Mouse (Mus musculus) liver, adult 2 months (tissue): ENCODE measurements at regions not wholly inside any gene's neighbourhood (a gene's known extent, or its start where the extent isn't known, plus 50 kb on each side); places are given as distances from the start of the nearest gene placed in this dataset.

Source experiments
- DNase-seq: peaks from one replicate; pipeline ENCODE4 v3.0.0-alpha.2; 2011; ENCODE audit warnings: low read depth, low spot score; ENCODE audit errors: extremely low read depth
- H3K27ac ChIP-seq: fragments of 200-500 bp; replicated peaks from 2 replicates; pipeline ENCODE4 v1.5.1; 2012; ENCODE audit warnings: low read depth, mild to moderate bottlenecking, control low read depth, inconsistent platforms, low read length; ENCODE audit not compliant: insufficient read depth
- H3K27me3 ChIP-seq: fragments of 200-500 bp; 2 replicates; pipeline ENCODE4 v1.6.1; 2012; ENCODE audit warnings: mild to moderate bottlenecking, moderate library complexity, low read length, inconsistent platforms; ENCODE audit not compliant: control insufficient read depth, insufficient read depth
- H3K36me3 ChIP-seq: fragments of 200-500 bp; 2 replicates; pipeline ENCODE4 v1.6.1; 2012; ENCODE audit warnings: low read length, inconsistent platforms; ENCODE audit not compliant: control insufficient read depth, insufficient read depth
- H3K4me1 ChIP-seq: fragments of 200-500 bp; 2 replicates; pipeline ENCODE4 v1.6.1; 2011; ENCODE audit warnings: low read length; ENCODE audit not compliant: control insufficient read depth, insufficient read depth
- H3K4me3 ChIP-seq: fragments of 200-500 bp; 2 replicates; pipeline ENCODE4 v1.5.1; 2011; ENCODE audit warnings: low read depth, mild to moderate bottlenecking, control low read depth, low read length, moderate library complexity; ENCODE audit not compliant: insufficient read depth
- H3K79me2 ChIP-seq: fragments of 200-500 bp; 2 replicates; pipeline ENCODE4 v1.6.1; 2012; ENCODE audit warnings: inconsistent platforms, mild to moderate bottlenecking, low read length, moderate library complexity; ENCODE audit not compliant: control insufficient read depth, insufficient read depth
- H3K9ac ChIP-seq: fragments of 200-500 bp; 2 replicates; pipeline ENCODE4 v1.6.1; 2012; ENCODE audit warnings: low read depth, mild to moderate bottlenecking, control low read depth, inconsistent platforms, low read length
- CTCF ChIP-seq: fragments of 200-500 bp; IDR thresholded peaks from 2 replicates; pipeline ENCODE4 v1.5.1; 2011; ENCODE audit warnings: low read depth, low read length, control low read depth
- POLR2A ChIP-seq: fragments of 200-500 bp; IDR thresholded peaks from 2 replicates; pipeline ENCODE4 v1.6.1; 2011; ENCODE audit warnings: low read length, control low read depth; ENCODE audit not compliant: insufficient read depth; ENCODE audit errors: extremely low read depth
- WGBS: fragments of 180-500 bp; shearing (Covaris S2); methylation state at CpG from one replicate; pipeline ENCODE4 v1.1.7; 2018; 5-methylcytosine and 5-hydroxymethylcytosine counted together

DNA sequence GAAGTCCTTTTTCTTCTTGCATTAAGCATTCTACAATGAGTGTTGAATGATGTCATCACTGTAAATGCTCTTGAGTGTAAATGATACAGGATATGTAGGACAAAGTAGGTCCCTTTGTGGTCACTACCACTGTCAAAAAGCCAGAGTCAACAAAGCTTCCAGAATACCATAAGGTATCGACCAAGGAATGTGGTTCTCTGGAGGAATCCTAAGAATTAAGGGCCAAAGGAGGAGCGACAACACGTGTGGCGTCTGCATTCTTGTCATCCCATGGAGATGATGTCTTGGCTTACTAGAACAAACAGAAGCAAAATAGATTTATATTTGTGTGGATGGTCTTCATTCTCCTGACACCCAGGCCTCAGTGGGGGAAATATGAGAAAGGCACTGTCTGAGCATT lies 161.4 kb upstream of the D16Ertd472e start:
- Histone ChIP-seq H3K27ac (no peak overlapping the region), H3K9ac (no peak overlapping the region), H3K79me2 (no peaks in the 10 kb centered on the region), H3K36me3 (no peaks in the 10 kb centered on the region), H3K27me3 (no peaks in the 10 kb centered on the region), H3K4me3 (no peak overlapping the region), H3K4me1 (no peaks in the 10 kb centered on the region)
- WGBS, result 55% methylated on average over 4 of the region's 4 CpGs
- no peak for DNase-seq
- TF ChIP-seq CTCF (no peak), POLR2A (no peak)

DNA sequence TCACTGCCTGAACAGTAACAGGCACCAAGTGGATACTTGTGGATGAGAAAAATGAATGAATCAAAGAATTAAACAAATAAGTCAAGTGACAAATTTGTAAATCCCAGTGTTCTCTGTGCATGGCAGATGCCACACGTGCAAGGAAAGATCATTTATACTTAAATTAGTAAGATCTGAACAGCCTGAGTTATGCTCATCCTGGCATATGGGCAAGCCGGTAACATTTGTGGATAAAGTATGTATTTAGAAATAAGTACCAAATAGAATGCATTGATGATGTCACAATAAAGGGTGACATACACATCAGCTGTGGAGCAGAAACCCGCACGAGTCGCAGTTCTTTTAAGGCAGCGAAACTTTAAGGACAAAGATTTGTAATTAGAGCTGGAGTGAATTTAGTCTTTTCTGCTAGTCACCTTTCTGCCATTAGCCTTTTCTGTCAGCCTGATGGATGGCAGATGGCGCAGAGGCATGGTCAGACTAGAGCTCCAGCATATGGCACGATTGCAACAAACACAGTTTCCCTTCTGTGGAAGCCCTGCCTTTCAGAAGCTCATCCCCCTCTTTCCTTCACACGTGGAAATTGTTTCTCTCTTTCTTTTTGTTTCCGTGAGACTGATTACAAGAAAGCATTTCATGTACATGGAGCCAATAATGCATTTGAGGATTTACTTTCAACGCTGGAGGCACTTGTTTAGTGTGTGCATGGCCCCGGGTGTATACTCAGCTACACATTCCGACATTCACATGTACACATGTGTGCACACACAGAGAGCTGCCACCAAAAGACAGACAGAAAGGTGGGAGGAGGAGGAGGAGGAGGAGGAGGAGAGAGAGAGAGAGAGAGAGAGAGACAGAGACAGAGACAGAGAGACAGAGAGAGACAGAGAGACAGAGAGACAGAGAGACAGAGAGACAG lies 154.3 kb upstream of the D16Ertd472e start:
- Histone ChIP-seq H3K27me3 (no peaks in the 10 kb centered on the region), H3K79me2 (no peaks in the 10 kb centered on the region), H3K36me3 (no peaks in the 10 kb centered on the region), H3K9ac (no peak overlapping the region), H3K4me1 (no peaks in the 10 kb centered on the region), H3K27ac (no peak overlapping the region), H3K4me3 (no peak overlapping the region)
- 83% methylated on average over 13 of the region's 13 CpGs for WGBS
- no peak for DNase-seq
- TF ChIP-seq POLR2A (no peak), CTCF (no peak)

DNA sequence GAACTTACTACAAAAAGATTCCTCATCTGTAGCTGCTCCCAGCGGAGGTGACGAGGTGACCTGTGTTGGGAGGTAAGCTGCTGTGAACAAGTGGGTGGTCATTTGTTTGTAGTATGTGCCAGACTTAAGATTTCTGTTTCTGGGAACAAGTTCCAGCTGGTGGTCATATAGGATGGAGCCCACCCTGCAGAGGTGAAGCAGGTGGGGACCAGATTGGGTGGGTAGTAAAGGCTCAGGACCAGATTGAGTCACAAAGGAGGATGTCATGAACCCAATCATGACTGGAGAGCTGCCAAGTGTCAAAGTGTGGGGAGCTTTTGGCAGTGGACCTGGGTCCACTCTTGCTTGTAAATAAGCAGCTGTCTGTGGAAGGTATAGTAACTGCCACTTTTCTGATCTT lies 149.0 kb upstream of the D16Ertd472e start:
- WGBS, result 88% methylated on average over 2 of the region's 2 CpGs
- Histone ChIP-seq H3K27me3 (no peaks in the 10 kb centered on the region), H3K79me2 (no peaks in the 10 kb centered on the region), H3K36me3 (no peaks in the 10 kb centered on the region), H3K27ac (no peak overlapping the region), H3K9ac (no peak overlapping the region), H3K4me3 (no peak overlapping the region), H3K4me1 (no peaks in the 10 kb centered on the region)
- TF ChIP-seq CTCF (no peak), POLR2A (no peak)
- peak; percentile 4 for DNase-seq

DNA sequence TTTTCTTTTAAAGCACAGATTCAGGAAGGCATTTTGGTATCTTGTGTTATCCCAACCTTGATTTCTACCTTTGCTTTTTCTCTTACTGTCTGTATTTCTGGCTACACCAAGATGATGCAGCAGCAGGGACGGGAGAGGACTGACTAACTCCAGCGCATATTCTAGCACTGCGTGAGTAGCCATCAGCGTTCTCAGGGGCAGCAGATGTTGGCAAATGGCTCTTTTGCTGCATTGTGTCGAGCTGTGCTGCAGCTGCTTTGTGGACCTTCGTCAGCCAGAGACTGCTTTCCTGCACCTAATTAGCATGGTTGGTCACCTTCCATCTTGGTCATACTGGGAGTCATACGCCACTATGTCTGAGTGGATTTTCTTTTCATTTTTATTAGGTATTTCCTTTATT lies 133.4 kb upstream of the D16Ertd472e start:
- no peak overlapping the region for H3K4me3 ChIP-seq
- no peaks in the 10 kb centered on the region for H3K79me2 ChIP-seq
- H3K36me3 ChIP-seq, result no peaks in the 10 kb centered on the region
- WGBS, result 83% methylated on average over 7 of the region's 7 CpGs
- no peaks in the 10 kb centered on the region for H3K4me1 ChIP-seq
- TF ChIP-seq CTCF (no peak), POLR2A (no peak)
- no peaks in the 10 kb centered on the region for H3K27me3 ChIP-seq
- no peak for DNase-seq
- H3K9ac ChIP-seq, result no peak overlapping the region
- H3K27ac ChIP-seq, result no peak overlapping the region

DNA sequence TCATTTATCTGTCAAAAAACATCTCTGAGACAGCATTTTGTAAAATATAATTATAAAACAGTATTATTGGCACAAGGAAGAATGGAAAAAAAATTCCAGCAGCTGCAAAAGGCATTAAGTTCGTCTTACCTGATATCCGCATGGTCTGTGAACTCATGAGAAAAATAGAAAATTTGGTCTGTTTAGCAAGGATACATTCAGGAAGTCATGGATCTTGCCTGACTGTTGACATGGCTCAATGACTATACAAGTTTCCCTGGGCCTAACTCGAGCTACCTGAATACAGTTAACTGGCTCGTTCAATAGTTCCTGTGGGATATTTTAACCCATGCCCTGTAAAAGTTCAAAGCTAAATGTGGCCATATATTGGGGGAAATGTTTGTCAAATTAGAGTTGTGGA lies 131.1 kb upstream of the D16Ertd472e start:
- 76% methylated on average over 4 of the region's 4 CpGs for WGBS
- no peak for DNase-seq
- Histone ChIP-seq H3K36me3 (no peaks in the 10 kb centered on the region), H3K4me1 (no peaks in the 10 kb centered on the region), H3K79me2 (no peaks in the 10 kb centered on the region), H3K27me3 (no peaks in the 10 kb centered on the region), H3K9ac (no peak overlapping the region), H3K4me3 (no peak overlapping the region), H3K27ac (no peak overlapping the region)
- TF ChIP-seq POLR2A (no peak), CTCF (no peak)

DNA sequence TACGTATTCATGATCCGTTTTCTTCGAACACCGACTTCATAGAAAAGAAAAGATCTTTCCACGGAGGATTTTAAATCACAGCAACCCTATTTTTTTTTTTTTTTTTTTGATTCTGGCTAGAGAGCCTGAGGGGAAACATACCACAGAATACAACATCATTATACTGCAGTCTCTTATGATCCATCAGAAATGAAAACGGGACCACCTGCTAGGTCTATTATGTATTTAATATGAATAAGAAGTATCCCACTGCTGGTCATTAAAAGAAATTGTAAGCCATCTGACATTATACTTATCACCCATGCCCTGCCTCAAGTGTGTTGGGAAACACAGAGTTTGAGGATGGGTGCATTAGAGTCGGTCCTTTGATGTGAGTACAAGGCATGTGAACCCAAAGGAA lies 130.7 kb upstream of the D16Ertd472e start:
- no peak overlapping the region for H3K9ac ChIP-seq
- no peaks in the 10 kb centered on the region for H3K36me3 ChIP-seq
- WGBS, result 89% methylated on average over 7 of the region's 7 CpGs
- no peak overlapping the region for H3K27ac ChIP-seq
- no peak for DNase-seq
- H3K4me3 ChIP-seq, result no peak overlapping the region
- TF ChIP-seq CTCF (no peak), POLR2A (no peak)
- no peaks in the 10 kb centered on the region for H3K79me2 ChIP-seq
- no peaks in the 10 kb centered on the region for H3K27me3 ChIP-seq
- no peaks in the 10 kb centered on the region for H3K4me1 ChIP-seq
